Mouse (Mus musculus) erythroblast, adult 5-6 weeks (primary cell): ENCODE measurements around the gene Trappc3. TPM values are rescaled to one million over a fixed set of nuclear protein-coding genes. Genes with fewer than 3 reads are reported as not detected.
A peak's percentile ranks its signal among the peaks of the same experiment; 100 is the strongest.
"Not testable (repeated sequence)": the region's sequence is repeated elsewhere in the genome, so short reads cannot be mapped to it uniquely, and the experiment has no call there.

Experiments used
- ATAC-seq: replicated peaks from 2 replicates; pipeline ENCODE4 v1.8.0; 2016; ENCODE audit warnings: moderate number of reproducible peaks, mild to moderate bottlenecking, moderate TSS enrichment, inconsistent platforms; ENCODE audit not compliant: poor library complexity, low FRiP score, severe bottlenecking
- total RNA-seq, 2 experiments: library from RNA; stranded (forward) in 1 of 2; stranded (reverse) in 1 of 2; fragments of 150-400 nt in 1 of 2; fragments of 200-764, 138-1000 nt in 1 of 2; gene quantifications; 2 replicates each; pipeline versions ENCODE4 v1.2.3 to v1.2.4; 2015 to 2017; ENCODE audit warnings: low replicate concordance in 2 of 2

Trappc3 gene
- total RNA-seq (2015; ENCODE audit: low replicate concordance) (8.3 and 12.7 TPM in 2 replicates), total RNA-seq (2017; ENCODE audit: low replicate concordance) (10.7 and 14.2 TPM in 2 replicates)

GRCm38 (mm10) chr4:126262119-126262807 lies at the start of gene Trappc3:
TSS of gene Trappc3 (plus strand) at chr4:126262325.
- ATAC-seq, result peak; percentile 87

GRCm38 (mm10) chr4:126217771-126218170 lies 44.4 kb upstream of the Trappc3 start:
- ATAC-seq, result no peak

- ATAC-seq, result not testable (repeated sequence)
Measured at GRCm38 (mm10) chr4:126219540-126219939, 42.6 kb upstream of the Trappc3 start.

GRCm38 (mm10) chr4:126220045-126220444 lies 42.1 kb upstream of the Trappc3 start:
- no peak for ATAC-seq

- no peak for ATAC-seq
Measured at GRCm38 (mm10) chr4:126222631-126223030, 39.5 kb upstream of the Trappc3 start.

- ATAC-seq, result peak; percentile 24; the same call in 1 of the 2 replicates
Measured at GRCm38 (mm10) chr4:126226640-126227039, 35.5 kb upstream of the Trappc3 start.

- peak; percentile 86 for ATAC-seq
Measured at GRCm38 (mm10) chr4:126227077-126227761, 34.9 kb upstream of the Trappc3 start.

- ATAC-seq, result no peak
Measured at GRCm38 (mm10) chr4:126228144-126228543, 34.0 kb upstream of the Trappc3 start.

GRCm38 (mm10) chr4:126229900-126230299 lies 32.2 kb upstream of the Trappc3 start:
- no peak for ATAC-seq

GRCm38 (mm10) chr4:126233676-126234308 lies 28.3 kb upstream of the Trappc3 start:
- no peak for ATAC-seq

GRCm38 (mm10) chr4:126234496-126235175 lies 27.5 kb upstream of the Trappc3 start:
- no peak for ATAC-seq

- no peak for ATAC-seq
Measured at GRCm38 (mm10) chr4:126235191-126235590, 26.9 kb upstream of the Trappc3 start.

- no peak for ATAC-seq
Measured at GRCm38 (mm10) chr4:126236467-126237280, 25.5 kb upstream of the Trappc3 start.

- ATAC-seq, result no peak
Measured at GRCm38 (mm10) chr4:126237721-126238242, 24.3 kb upstream of the Trappc3 start.

- ATAC-seq, result no peak
Measured at GRCm38 (mm10) chr4:126239862-126240475, 22.2 kb upstream of the Trappc3 start.

GRCm38 (mm10) chr4:126241956-126242355 lies 20.2 kb upstream of the Trappc3 start:
- ATAC-seq, result no peak

- no peak for ATAC-seq
Measured at GRCm38 (mm10) chr4:126242510-126242909, 19.6 kb upstream of the Trappc3 start.

- no peak for ATAC-seq
Measured at GRCm38 (mm10) chr4:126246202-126246889, 15.8 kb upstream of the Trappc3 start.
